Mouse (Mus musculus): ENCODE results near the gene Coa5.

DNA sequence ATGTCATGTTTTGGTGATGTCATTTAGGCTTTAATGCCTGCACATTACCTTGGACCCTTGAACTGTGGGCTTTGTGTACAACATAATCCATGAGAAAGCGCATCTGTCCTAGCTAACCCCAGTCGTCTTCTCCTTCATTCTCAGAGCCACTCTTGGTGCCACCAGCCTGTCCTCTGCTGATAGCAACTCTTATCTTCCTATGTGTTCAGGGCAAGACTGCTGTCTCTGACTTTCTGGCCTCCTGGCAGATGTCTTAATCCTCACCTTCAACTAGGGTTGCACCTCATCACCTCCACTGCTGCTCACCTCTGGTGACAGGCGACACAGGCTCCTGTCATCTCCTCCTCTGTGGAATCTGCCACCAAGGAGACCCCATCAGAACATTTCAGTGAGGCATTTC lies 6.5 kb upstream of the Coa5 start:
- TF ChIP-seq CTCF (IDR thresholded peaks at IDR 0.05; ENCODE audit: extremely low read depth, insufficient read depth, insufficient read length, insufficient replicate concordance) (no peak), POLR2A (IDR thresholded peaks at IDR 0.05; ENCODE audit: low read depth, low read length) (no peak)
